Mouse (Mus musculus) erythroblast, embryonic 14.5 days (primary cell): ENCODE results near the gene Trub1. TPM values are rescaled to one million over a fixed set of nuclear protein-coding genes. Genes with fewer than 3 reads are reported as not detected.

Source experiments
- H3K27me3 ChIP-seq: 2 replicates; pipeline ENCODE4 v1.6.1; 2012; ENCODE audit warnings: inconsistent platforms; ENCODE audit not compliant: control insufficient read depth
- H3K36me3 ChIP-seq: 2 replicates; pipeline ENCODE4 v1.6.1; 2012; ENCODE audit warnings: mild to moderate bottlenecking, inconsistent platforms; ENCODE audit not compliant: control insufficient read depth
- H3K4me1 ChIP-seq: 2 replicates; pipeline ENCODE4 v1.6.1; 2012; ENCODE audit warnings: inconsistent platforms; ENCODE audit not compliant: control insufficient read depth
- H3K4me3 ChIP-seq: replicated peaks from 2 replicates; pipeline ENCODE3; 2012; ENCODE audit warnings: moderate library complexity, mild to moderate bottlenecking, inconsistent platforms
- H3K9me3 ChIP-seq: 2 replicates; pipeline ENCODE4 v1.6.1; 2012; ENCODE audit warnings: low read length, inconsistent platforms, mixed read lengths; ENCODE audit not compliant: control insufficient read depth
- GATA1 ChIP-seq: IDR thresholded peaks from 2 replicates; pipeline ENCODE4 v1.6.1; 2012; ENCODE audit warnings: low read length, inconsistent platforms, mixed read lengths
- TAL1 ChIP-seq: IDR thresholded peaks from 3 replicates; pipeline ENCODE4 v1.6.1; 2012; ENCODE audit warnings: low read length, inconsistent platforms, mixed read lengths
- polyA plus RNA-seq: library from polyadenylated mRNA; stranded (reverse); fragments of >175 nt; gene quantifications from 2 replicates; pipeline ENCODE4 v1.2.3, GENCODE M21; 2012

Trub1 gene
- polyA plus RNA-seq, 1 experiment, result 0.04 TPM

GRCm38 (mm10) chr19:57505048-57505932 is 52.6 kb downstream of the Trub1 start:
- Histone ChIP-seq H3K27me3 (no peaks in the 10 kb centered on the region), H3K4me3 (no peak overlapping the region), H3K9me3 (no peaks in the 10 kb centered on the region), H3K36me3 (no peaks in the 10 kb centered on the region), H3K4me1 (no peaks in the 10 kb centered on the region)
- TF ChIP-seq TAL1, result no peak
- TF ChIP-seq GATA1, result no peak

- no peak for TF ChIP-seq TAL1
- no peak for TF ChIP-seq GATA1
- H3K9me3 ChIP-seq, result no peaks in the 10 kb centered on the region
Measured at GRCm38 (mm10) chr19:57506591-57506990, 53.9 kb downstream of the Trub1 start.

GRCm38 (mm10) chr19:57508261-57508788 is 55.6 kb downstream of the Trub1 start:
- TF ChIP-seq TAL1 (no peak), GATA1 (no peak)
- no peak overlapping the region for H3K4me3 ChIP-seq
- H3K4me1 ChIP-seq, result no peaks in the 10 kb centered on the region
- H3K27me3 ChIP-seq, result no peaks in the 10 kb centered on the region
- H3K9me3 ChIP-seq, result no peaks in the 10 kb centered on the region
- no peaks in the 10 kb centered on the region for H3K36me3 ChIP-seq

More at GRCm38 (mm10) chr19:57506591-57506990, 53.9 kb downstream of the Trub1 start:
- Histone ChIP-seq H3K27me3 (no peaks in the 10 kb centered on the region), H3K36me3 (no peaks in the 10 kb centered on the region), H3K4me1 (no peaks in the 10 kb centered on the region), H3K4me3 (no peak overlapping the region)

- no peaks in the 10 kb centered on the region for H3K9me3 ChIP-seq
- no peaks in the 10 kb centered on the region for H3K36me3 ChIP-seq
- no peak for TF ChIP-seq TAL1
- no peak for TF ChIP-seq GATA1
- no peaks in the 10 kb centered on the region for H3K4me1 ChIP-seq
- H3K4me3 ChIP-seq, result no peak overlapping the region
- no peaks in the 10 kb centered on the region for H3K27me3 ChIP-seq
Measured at GRCm38 (mm10) chr19:57509758-57510319, 57.1 kb downstream of the Trub1 start.

- no peaks in the 10 kb centered on the region for H3K9me3 ChIP-seq
- H3K4me1 ChIP-seq, result no peaks in the 10 kb centered on the region
- no peaks in the 10 kb centered on the region for H3K36me3 ChIP-seq
- no peak for TF ChIP-seq TAL1
- no peak for TF ChIP-seq GATA1
- H3K27me3 ChIP-seq, result no peaks in the 10 kb centered on the region
- no peak overlapping the region for H3K4me3 ChIP-seq
Measured at GRCm38 (mm10) chr19:57510836-57511235, 58.1 kb downstream of the Trub1 start.

- no peak for TF ChIP-seq TAL1
- TF ChIP-seq GATA1, result no peak
- H3K4me3 ChIP-seq, result no peak overlapping the region
Measured at GRCm38 (mm10) chr19:57513123-57513522, 60.4 kb downstream of the Trub1 start.

GRCm38 (mm10) chr19:57521721-57522120 is 69.0 kb downstream of the Trub1 start:
- Histone ChIP-seq H3K4me1 (no peaks in the 10 kb centered on the region), H3K36me3 (no peaks in the 10 kb centered on the region), H3K9me3 (no peaks in the 10 kb centered on the region), H3K4me3 (no peak overlapping the region), H3K27me3 (no peaks in the 10 kb centered on the region)
- TF ChIP-seq GATA1, result no peak
- no peak for TF ChIP-seq TAL1

More at GRCm38 (mm10) chr19:57513123-57513522, 60.4 kb downstream of the Trub1 start:
- no peaks in the 10 kb centered on the region for H3K9me3 ChIP-seq
- no peaks in the 10 kb centered on the region for H3K4me1 ChIP-seq
- H3K36me3 ChIP-seq, result no peaks in the 10 kb centered on the region
- no peaks in the 10 kb centered on the region for H3K27me3 ChIP-seq

GRCm38 (mm10) chr19:57523363-57523762 is 70.7 kb downstream of the Trub1 start:
- Histone ChIP-seq H3K27me3 (no peaks in the 10 kb centered on the region), H3K9me3 (no peaks in the 10 kb centered on the region), H3K36me3 (no peaks in the 10 kb centered on the region), H3K4me3 (no peak overlapping the region), H3K4me1 (no peaks in the 10 kb centered on the region)
- TF ChIP-seq GATA1 (no peak), TAL1 (no peak)

GRCm38 (mm10) chr19:57525693-57526092 is 73.0 kb downstream of the Trub1 start:
- no peaks in the 10 kb centered on the region for H3K4me1 ChIP-seq
- H3K4me3 ChIP-seq, result no peak overlapping the region
- no peaks in the 10 kb centered on the region for H3K9me3 ChIP-seq
- no peak for TF ChIP-seq TAL1
- no peak for TF ChIP-seq GATA1
- H3K27me3 ChIP-seq, result no peaks in the 10 kb centered on the region
- no peaks in the 10 kb centered on the region for H3K36me3 ChIP-seq
